Mouse (Mus musculus) hindbrain, embryonic 10.5 days (tissue): ENCODE measurements at regions not wholly inside any gene's neighbourhood (a gene's known extent, or its start where the extent isn't known, plus 50 kb on each side); places are given as distances from the start of the nearest gene placed in this dataset.
A peak's percentile ranks its signal among the peaks of the same experiment; 100 is the strongest.

Experiments
- DNase-seq: peaks from one replicate; pipeline ENCODE4 v3.0.0-alpha.2; 2017; ENCODE audit warnings: low spot score
- H3K27ac ChIP-seq: fragments of 300-500 bp; sonication (generic); 2 replicates; pipeline ENCODE4 v1.5.1; 2016; ENCODE audit warnings: mild to moderate bottlenecking, moderate library complexity
- H3K27me3 ChIP-seq: fragments of 300-500 bp; sonication (generic); 2 replicates; pipeline ENCODE4 v1.6.1; 2016; ENCODE audit warnings: mild to moderate bottlenecking; ENCODE audit not compliant: poor library complexity, insufficient read depth, severe bottlenecking
- H3K36me3 ChIP-seq: fragments of 300-500 bp; sonication (generic); 2 replicates; pipeline ENCODE4 v1.6.1; 2016; ENCODE audit warnings: mild to moderate bottlenecking, moderate library complexity
- H3K4me1 ChIP-seq: fragments of 300-500 bp; sonication (generic); replicated peaks from 2 replicates; pipeline ENCODE4 v1.6.1; 2016; ENCODE audit warnings: mild to moderate bottlenecking
- H3K4me3 ChIP-seq: fragments of 300-500 bp; sonication (generic); 2 replicates; pipeline ENCODE4 v1.5.1; 2016; ENCODE audit warnings: mild to moderate bottlenecking, moderate library complexity
- H3K9me3 ChIP-seq: fragments of 300-500 bp; sonication (generic); 2 replicates; pipeline ENCODE4 v1.6.1; 2016; ENCODE audit warnings: mild to moderate bottlenecking, moderate library complexity
- WGBS: fragments of 180-500 bp; shearing (Covaris S2); methylation state at CpG from one replicate; pipeline ENCODE4 v1.1.7; 2016; 5-methylcytosine and 5-hydroxymethylcytosine counted together

DNA sequence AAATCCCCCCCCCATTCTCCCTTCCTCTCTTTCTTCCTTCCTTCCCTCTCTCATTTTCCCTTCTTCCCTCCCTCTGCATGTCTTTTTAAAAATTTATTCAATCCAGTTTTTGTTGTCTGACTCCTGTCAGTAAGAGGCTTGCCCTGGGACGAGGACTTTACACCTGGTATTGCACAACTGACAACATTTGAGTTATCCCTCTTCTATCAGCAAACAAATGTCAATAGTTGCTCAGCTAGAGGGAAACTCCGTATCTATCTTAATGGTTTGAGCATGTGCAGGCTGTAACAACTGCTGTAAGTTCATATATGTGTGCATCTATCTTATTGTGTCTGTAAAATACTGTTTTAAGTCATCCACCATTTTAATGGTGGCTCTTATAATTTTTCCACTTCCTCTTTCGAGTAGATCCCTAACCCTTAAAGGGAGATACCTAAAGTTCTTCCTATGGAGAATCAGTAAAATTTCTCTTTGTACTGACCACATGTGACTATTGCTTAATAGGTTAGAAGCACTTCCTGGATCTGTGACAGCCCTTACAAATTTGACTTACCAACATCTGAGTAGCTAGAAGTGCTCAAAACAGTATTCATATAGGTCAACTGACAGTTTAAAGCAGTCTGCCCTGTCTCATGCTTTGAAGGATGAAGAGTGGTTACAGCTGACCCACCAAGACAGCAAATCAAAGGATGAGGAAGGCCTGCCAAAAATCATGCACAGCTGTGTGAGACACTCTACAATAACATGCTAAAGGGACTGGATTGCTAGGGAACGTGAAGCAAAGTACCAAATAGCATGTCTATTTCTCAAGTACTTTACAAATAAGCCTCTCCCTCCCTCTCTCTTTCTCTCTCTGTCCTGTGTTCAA is 231.0 kb upstream of the Mpdz start:
- H3K4me3 ChIP-seq = no peak overlapping the region
- no peaks in the 10 kb centered on the region for H3K27me3 ChIP-seq
- 86% methylated on average over 4 of the region's 4 CpGs for WGBS
- peaks cover 6% of the 10 kb centered on the region; the same call in 1 of the 2 replicates for H3K4me1 ChIP-seq
- no peaks in the 10 kb centered on the region for H3K36me3 ChIP-seq
- H3K27ac ChIP-seq = no peak overlapping the region
- no peaks in the 10 kb centered on the region for H3K9me3 ChIP-seq
- no peak for DNase-seq

DNA sequence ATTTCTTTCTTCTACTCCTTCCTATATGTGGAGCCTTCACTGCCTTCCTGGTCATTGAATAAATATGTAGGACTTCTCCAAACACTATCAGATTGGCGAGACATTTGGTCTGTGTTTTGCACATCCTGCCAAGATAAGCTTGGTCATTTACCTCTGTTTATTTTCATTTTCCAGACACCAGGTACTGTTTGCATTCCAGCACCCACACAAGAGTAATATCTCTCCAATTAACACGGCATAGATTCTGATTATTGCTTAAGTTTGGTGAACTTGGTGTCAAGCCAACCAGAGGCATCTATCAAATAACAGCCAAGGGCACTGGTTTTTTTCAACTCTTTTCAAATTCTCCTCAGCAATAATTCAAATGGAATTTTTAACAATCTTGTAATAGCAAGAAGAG is 229.4 kb upstream of the Mpdz start:
- Histone ChIP-seq H3K36me3 (no peaks in the 10 kb centered on the region), H3K4me3 (no peak overlapping the region), H3K4me1 (peaks cover 6% of the 10 kb centered on the region; the same call in 1 of the 2 replicates), H3K27ac (no peak overlapping the region), H3K27me3 (no peaks in the 10 kb centered on the region), H3K9me3 (no peaks in the 10 kb centered on the region)
- no peak for DNase-seq
- 84% methylated on average over 2 of the region's 2 CpGs for WGBS

DNA sequence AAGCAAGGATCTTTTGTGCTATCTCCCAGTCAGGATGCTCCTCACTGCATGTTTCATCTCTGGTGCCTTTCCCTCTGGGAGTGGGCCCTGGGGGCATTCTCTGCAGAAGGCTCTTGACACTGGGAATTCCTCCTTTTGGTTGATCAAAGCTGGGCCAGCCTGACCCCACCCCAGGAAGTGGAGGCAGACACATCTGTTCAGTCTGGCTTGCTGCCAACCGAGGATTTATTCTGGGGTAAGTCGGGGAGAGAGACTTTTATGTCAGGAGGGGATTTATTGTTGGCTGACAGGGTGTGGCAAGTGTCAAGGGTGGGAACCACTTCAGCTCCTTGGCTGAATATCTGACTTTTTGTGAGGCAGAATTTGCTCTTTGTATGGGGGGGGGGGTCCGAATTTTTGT is 226.6 kb upstream of the Mpdz start:
- H3K36me3 ChIP-seq = no peaks in the 10 kb centered on the region
- no peaks in the 10 kb centered on the region for H3K27me3 ChIP-seq
- H3K4me3 ChIP-seq = no peak overlapping the region
- 42% methylated on average over 3 of the region's 3 CpGs for WGBS
- no peak overlapping the region for H3K27ac ChIP-seq
- H3K4me1 ChIP-seq = peaks cover 6% of the 10 kb centered on the region; the same call in 1 of the 2 replicates
- peak; percentile 41 for DNase-seq
- no peaks in the 10 kb centered on the region for H3K9me3 ChIP-seq

DNA sequence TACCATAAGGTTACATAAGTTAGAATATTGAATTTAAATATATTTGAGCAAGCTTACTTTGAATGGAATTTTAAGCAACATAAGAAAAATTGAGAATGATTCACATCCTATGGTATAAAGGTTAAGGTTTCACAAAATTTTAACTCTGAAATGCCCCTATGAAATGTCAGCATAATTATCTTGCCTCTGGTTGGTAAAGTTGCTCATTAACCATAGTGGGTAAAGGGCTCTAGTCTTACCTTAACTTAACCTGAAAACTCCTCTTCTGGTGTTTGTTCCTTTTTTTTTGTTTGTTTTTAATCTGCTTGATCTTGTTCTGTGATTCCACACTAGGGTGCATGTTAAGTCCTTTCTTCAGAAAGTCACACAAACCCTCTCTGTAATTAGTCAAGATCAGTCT is 218.5 kb upstream of the Mpdz start:
- no peak for DNase-seq
- H3K4me1 ChIP-seq = no peaks in the 10 kb centered on the region

DNA sequence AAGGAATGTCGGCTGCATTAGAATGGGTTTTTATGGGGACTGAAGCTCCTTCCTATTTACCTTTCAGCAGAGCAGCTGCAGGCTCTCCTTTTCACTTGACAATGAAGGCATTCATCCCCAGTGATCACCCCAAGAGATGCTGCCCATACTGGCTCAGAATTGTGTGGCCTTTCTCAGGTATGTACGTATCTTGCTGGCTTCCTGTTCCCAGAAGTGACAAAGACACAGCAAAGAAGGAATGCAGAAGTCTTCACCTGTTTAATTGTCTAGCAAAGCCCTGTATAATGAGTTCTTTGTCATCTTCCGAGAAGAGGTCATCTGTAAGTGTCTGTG is 185.8 kb upstream of the Mpdz start:
- H3K4me3 ChIP-seq = no peak overlapping the region
- no peaks in the 10 kb centered on the region for H3K9me3 ChIP-seq
- DNase-seq = no peak
- H3K4me1 ChIP-seq = peaks cover 7% of the 10 kb centered on the region; the same call in 1 of the 2 replicates
- no peaks in the 10 kb centered on the region for H3K36me3 ChIP-seq
- WGBS = 66% methylated on average over 3 of the region's 3 CpGs
- no peaks in the 10 kb centered on the region for H3K27me3 ChIP-seq
- no peak overlapping the region for H3K27ac ChIP-seq

More for the DNA sequence above, 218.5 kb upstream of the Mpdz start:
- H3K9me3 ChIP-seq = peaks cover 5% of the 10 kb centered on the region; the same call in 1 of the 2 replicates
- no peak overlapping the region for H3K27ac ChIP-seq
- H3K27me3 ChIP-seq = no peaks in the 10 kb centered on the region
- H3K36me3 ChIP-seq = no peaks in the 10 kb centered on the region
- no peak overlapping the region for H3K4me3 ChIP-seq

DNA sequence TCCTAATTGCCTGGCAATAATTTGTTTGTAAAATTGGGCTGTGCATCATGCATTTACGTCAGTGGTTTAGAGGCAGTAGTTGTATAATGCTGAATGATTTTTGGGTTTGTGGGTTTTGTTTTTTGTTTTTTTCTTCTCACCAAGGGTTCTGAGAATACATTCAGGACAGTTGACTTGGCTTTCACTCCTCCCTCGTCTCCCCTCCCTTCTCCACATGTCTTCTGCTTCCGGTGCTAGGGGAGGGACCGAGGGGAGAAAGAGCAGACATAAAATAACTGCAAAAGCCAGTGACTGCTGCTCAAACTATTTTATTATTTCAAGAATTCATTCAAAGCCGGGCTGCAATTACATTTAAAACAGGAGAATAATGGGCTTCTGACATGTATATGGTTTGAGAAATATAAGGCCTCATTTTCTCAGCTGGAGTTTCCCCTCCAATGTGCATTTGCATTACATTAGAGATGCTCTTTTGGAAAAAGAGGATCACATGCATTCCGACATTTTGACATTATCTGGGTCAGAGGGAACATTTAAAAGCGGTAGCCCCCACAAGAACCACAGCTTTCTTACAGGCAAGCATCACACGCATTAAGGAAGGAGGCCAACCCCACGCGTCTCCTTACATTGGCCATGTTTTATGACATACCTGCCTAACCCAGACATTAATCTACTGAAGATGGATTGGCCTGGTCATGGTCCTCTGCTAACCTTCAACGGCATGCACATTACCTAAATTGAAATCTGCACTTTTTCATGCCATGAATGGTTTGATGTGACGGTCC is 185.3 kb upstream of the Mpdz start:
- 75% methylated on average over 12 of the region's 12 CpGs for WGBS
- Histone ChIP-seq H3K4me1 (peaks cover 7% of the 10 kb centered on the region; the same call in 1 of the 2 replicates), H3K27ac (no peak overlapping the region), H3K4me3 (no peak overlapping the region), H3K9me3 (no peaks in the 10 kb centered on the region), H3K36me3 (no peaks in the 10 kb centered on the region), H3K27me3 (no peaks in the 10 kb centered on the region)
- DNase-seq = no peak

DNA sequence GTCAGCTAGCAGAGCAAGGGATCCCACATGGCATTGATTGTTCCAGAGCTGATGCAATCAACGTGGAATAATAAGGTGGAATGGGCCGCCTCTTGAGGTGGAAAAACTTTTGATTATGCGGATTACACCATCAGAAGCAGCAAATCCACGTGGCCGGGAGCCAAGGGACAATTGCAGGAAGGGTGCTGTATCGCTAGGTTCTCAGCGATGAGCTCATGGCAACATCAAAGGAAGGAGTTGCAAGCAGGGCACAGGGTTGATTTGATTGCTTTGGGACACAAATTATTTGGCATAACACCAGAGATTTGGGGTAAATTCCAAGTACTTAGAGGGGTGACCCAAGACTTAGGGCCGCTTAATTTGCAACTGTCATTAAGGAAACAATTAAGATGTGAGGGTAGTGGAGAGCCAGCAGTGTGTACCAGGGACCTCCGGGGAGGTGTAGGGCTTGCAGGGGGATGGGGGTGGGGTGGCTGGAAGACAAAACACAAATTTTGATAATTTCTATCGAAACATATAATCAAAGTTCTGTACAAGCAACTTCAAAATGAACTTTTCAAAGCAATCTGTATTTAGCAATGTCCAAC is 182.8 kb upstream of the Mpdz start:
- Histone ChIP-seq H3K27ac (no peak overlapping the region), H3K9me3 (no peaks in the 10 kb centered on the region), H3K4me1 (peaks cover 7% of the 10 kb centered on the region; the same call in 1 of the 2 replicates), H3K4me3 (no peak overlapping the region), H3K36me3 (no peaks in the 10 kb centered on the region), H3K27me3 (no peaks in the 10 kb centered on the region)
- 68% methylated on average over 10 of the region's 10 CpGs for WGBS
- DNase-seq = no peak

DNA sequence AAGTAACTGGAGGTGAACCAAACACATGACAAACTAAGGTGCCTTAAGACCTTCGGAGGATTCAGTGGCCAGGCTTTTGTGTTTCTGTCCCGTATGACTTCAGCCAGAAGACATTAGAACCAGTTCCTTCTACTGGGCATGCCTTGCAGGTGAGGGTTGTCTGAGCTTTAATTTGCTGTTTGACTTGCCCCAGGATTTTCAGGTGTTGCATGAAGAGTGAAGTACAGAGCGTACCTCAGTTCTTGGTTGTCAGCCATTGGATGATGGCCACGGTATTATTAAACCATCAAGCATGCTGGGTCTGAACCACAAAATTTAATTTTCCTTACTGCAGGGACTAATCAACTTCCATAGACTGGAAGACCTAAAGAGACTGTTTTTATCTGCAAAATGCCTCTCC is 181.5 kb upstream of the Mpdz start:
- DNase-seq = no peak
- 94% methylated on average over 4 of the region's 4 CpGs for WGBS

DNA sequence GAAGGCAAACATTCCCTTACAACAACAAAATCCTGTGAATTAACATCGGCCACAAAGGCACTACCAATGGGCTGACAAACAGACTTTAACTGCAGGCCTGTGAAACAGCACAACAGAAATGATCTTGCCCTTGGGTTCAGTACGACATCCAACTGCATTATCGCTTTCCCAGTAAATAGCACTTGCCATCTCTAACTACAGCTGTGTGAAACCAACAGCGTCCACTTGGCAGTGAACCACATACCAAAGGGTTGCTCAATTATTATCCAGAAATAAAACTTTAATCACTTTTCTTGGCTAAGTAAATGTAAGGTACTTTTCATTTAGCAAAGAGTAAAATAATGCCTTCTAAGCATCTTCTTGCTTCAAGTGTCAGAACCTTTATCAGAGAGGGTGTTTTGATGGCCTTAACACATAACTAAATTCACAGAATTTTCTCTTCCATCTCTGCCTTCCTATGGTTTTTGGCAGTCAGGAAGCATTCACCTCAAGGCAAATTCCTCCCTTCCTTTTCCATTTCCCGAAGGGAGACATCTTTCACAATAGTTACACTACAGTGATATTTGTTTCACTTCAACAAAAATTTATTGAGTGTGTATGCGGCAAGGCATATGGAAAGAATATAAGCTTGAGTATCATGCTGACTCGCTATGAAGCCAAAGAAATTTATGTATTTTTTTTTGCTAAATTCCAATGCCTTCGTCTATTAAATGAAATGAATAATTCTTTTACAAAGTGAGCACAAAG is 178.9 kb upstream of the Mpdz start:
- Histone ChIP-seq H3K4me1 (no peaks in the 10 kb centered on the region), H3K27ac (no peak overlapping the region), H3K4me3 (no peak overlapping the region), H3K36me3 (no peaks in the 10 kb centered on the region), H3K27me3 (no peaks in the 10 kb centered on the region), H3K9me3 (no peaks in the 10 kb centered on the region)
- DNase-seq = no peak
- 92% methylated on average over 8 of the region's 8 CpGs for WGBS

More for the DNA sequence above, 181.5 kb upstream of the Mpdz start:
- Histone ChIP-seq H3K9me3 (no peaks in the 10 kb centered on the region), H3K27ac (no peak overlapping the region), H3K4me1 (peaks cover 7% of the 10 kb centered on the region; the same call in 1 of the 2 replicates), H3K27me3 (no peaks in the 10 kb centered on the region), H3K36me3 (no peaks in the 10 kb centered on the region), H3K4me3 (no peak overlapping the region)

DNA sequence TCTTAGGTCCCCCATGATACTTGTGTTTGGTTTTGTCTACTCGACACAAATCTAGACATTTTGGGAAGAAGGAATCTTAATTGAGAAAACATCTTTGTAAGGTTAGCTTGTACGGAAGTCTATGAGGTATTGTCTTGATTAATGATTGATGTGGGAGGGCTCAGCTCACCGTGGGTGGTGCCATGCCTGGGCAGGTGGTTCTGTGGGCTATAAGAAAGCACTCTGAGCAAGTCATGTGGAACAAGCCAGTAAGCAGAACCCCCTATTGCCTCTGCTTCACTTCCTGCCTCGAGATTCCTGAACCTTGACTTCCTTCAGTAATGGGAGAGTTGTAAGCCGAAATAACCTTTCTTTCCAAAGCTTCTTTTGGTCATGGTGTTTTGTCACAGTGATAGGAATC is 174.6 kb upstream of the Mpdz start:
- WGBS = 36% methylated on average over 5 of the region's 5 CpGs
- Histone ChIP-seq H3K4me1 (no peaks in the 10 kb centered on the region), H3K27ac (no peak overlapping the region), H3K4me3 (no peak overlapping the region), H3K27me3 (no peaks in the 10 kb centered on the region), H3K36me3 (no peaks in the 10 kb centered on the region), H3K9me3 (no peaks in the 10 kb centered on the region)
- DNase-seq = no peak

DNA sequence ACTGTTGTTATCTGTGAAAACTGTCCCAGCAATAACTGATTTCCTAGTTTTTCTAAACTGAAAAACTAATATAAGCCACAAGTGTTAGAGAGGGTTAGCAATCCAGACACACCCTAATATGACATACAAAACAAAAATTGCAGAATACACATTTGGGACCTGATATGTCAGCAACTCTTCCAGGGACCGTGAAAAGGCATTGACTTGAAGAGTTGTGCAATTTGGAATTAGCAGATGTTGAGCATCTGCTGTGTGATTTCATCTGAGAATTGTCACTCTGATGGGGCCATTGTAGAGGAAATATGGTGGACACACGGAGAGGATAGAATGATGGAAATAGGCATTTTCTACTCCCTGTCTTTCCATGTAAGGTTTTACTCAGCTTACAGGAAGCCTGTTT is 168.6 kb upstream of the Mpdz start:
- Histone ChIP-seq H3K4me3 (no peak overlapping the region), H3K4me1 (no peaks in the 10 kb centered on the region), H3K27me3 (no peaks in the 10 kb centered on the region), H3K9me3 (no peaks in the 10 kb centered on the region), H3K36me3 (no peaks in the 10 kb centered on the region), H3K27ac (no peak overlapping the region)
- WGBS = 84% methylated on average over 2 of the region's 2 CpGs
- no peak for DNase-seq

DNA sequence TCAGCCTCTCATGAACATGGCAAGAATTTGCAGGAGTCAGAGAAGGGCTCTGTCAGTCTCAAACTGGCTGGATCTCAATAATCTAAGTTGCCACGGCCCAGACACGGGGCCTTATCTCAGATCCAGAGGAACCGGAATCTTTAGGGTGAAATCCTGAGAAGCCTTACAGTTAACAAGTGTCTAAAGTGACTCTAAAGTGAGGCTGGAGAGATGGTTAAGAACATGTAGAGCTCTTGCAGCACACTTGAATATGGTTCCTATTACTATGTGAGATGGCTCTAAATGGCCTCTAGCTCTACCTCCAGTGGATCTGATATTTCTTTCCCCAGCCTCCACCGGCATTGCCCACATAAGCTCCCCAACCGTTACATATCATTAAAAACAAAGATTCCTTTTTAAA is 157.8 kb upstream of the Mpdz start:
- H3K27me3 ChIP-seq = no peaks in the 10 kb centered on the region
- no peak for DNase-seq
- no peak overlapping the region for H3K4me3 ChIP-seq
- H3K27ac ChIP-seq = no peak overlapping the region
- H3K9me3 ChIP-seq = no peaks in the 10 kb centered on the region
- no peaks in the 10 kb centered on the region for H3K4me1 ChIP-seq
- H3K36me3 ChIP-seq = no peaks in the 10 kb centered on the region
- WGBS = 91% methylated on average over 5 of the region's 5 CpGs
